Mouse (Mus musculus) splenic B cell, adult 2 months (primary cell): ENCODE measurements around the gene Foxc2.

ENCODE experiments used
- DNase-seq: peaks from one replicate; pipeline ENCODE4 v3.0.0-alpha.2; 2011; ENCODE audit warnings: low read depth, low spot score
- H3K27me3 ChIP-seq: 2 replicates; pipeline ENCODE4 v1.6.1; 2012; ENCODE audit warnings: mild to moderate bottlenecking, low read length, moderate library complexity, mixed read lengths; ENCODE audit not compliant: control insufficient read depth, poor library complexity, insufficient read depth, severe bottlenecking
- H3K36me3 ChIP-seq: 2 replicates; pipeline ENCODE4 v1.6.1; 2012; ENCODE audit warnings: mild to moderate bottlenecking, low read length, moderate library complexity, mixed read lengths; ENCODE audit not compliant: control insufficient read depth, poor library complexity, insufficient read depth, severe bottlenecking

Gene Foxc2

GRCm38 (mm10) chr8:121093496-121093895, 22.5 kb upstream of the Foxc2 start:
- DNase-seq = no peak
- Histone ChIP-seq H3K36me3 (peaks cover 2% of the 10 kb centered on the region; the same call in 1 of the 2 replicates), H3K27me3 (peaks cover 3% of the 10 kb centered on the region; the same call in 1 of the 2 replicates)

DNA sequence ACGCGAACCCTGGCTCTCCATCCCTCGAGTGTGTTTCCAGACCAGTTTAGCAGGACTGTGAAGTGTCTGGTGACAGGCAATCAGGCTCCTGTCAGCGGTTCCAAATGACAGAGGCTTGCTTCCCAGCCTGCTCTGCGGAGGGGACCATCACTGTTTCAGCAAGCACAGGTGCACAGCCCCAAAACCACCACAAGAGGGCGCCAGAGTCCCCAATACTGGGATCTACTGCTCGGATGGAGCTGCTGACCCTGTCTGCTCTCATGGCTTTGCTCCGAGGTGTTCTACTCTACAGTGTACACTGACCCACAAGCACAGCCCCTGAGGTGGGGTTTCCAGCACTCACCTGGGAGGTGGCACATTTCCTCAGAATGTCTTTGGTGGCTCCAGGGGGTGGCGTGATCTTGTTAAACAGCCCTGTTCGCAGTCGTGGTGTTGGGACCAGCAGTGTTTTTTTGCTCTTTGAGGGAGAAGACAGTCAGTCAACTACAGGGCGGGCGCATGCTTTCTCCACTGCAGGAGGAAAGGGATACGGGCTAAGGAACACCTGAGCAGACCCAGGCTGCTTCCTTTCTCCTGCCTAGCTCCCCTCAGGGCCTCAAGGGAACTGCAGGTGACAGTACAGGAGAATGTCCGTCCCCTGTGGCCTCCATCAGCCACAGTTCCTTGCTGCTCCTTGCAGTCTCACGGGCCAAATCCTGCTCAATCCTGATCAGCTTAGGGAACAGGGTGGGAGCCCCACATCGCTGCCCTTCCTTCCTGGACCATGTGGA, 11.7 kb upstream of the Foxc2 start:
- H3K36me3 ChIP-seq = peaks cover 2% of the 10 kb centered on the region; the same call in 1 of the 2 replicates
- H3K27me3 ChIP-seq = no peaks in the 10 kb centered on the region
- DNase-seq = peak; percentile 84

DNA sequence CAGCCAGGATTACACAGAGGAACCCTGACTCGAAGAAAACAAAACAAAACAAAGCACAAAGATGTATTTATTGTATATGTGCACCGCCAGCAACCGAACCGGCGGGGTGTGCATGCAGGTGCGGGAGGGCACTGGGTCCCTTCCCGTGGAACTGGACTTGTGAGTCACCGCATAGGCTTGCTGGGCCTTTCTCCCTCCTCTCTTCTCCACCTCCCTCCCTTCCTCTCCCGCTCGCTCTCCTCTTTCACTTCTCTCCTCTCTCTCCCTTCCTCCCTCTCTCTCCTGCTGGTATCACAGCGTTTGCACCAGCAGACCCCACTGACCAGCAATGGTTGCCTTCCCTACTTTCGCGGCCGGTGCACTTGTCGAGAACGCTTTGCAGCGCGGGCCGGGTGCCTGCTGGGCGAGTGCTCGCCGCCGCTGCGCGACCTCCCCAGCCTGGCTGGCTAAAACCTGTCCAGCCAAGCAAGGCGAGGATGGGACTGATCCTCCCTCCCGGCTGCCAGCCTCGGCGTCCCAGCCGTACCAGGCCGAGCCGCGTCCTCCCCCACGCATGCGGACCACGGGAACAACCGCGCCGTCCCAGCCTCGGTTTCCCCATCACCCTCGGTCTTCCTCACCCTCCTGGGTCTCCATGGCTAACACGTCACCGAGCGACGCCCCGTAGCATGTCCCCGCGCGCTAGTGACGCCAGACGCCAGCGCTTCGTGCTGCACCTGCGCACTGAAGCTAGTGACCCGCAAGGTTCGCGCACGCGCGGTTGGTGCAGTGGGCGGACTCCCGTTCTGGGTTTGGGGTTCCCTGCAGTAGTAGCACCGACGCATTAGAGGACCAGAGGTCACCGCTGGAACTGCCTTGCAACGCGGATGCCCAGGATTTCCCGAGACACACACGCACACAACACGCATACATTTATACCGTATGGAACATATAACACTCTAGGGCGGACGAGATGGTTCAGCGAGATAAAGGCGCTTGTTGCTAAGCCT, 8.0 kb upstream of the Foxc2 start, which contains the start of gene Mthfsd:
Gene Mthfsd (minus strand): TSS at position 725 of the 989 bp plus-strand sequence.
- peak; percentile 98 for DNase-seq
- no peaks in the 10 kb centered on the region for H3K27me3 ChIP-seq
- no peaks in the 10 kb centered on the region for H3K36me3 ChIP-seq

DNA sequence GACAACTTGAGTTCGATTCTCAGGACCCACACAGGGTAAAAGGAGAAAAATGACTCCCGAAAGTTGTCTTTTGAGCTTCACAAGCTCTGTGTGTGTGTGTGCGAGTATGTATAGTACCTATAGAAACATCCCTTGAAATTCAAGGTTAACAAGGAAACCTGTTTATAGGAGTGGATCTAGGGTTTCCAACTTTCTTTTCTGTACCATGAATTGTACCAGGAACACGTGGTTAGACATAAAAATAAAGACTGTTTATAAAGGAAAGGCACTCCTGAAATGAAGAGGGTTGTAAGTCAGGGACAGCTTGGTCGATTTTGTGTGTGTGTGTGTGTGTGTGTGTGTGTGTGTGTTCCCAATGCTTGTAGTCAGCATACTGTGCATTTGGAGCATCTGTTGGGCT, 7.3 kb upstream of the Foxc2 start:
- DNase-seq = no peak
- Histone ChIP-seq H3K36me3 (no peaks in the 10 kb centered on the region), H3K27me3 (no peaks in the 10 kb centered on the region)

DNA sequence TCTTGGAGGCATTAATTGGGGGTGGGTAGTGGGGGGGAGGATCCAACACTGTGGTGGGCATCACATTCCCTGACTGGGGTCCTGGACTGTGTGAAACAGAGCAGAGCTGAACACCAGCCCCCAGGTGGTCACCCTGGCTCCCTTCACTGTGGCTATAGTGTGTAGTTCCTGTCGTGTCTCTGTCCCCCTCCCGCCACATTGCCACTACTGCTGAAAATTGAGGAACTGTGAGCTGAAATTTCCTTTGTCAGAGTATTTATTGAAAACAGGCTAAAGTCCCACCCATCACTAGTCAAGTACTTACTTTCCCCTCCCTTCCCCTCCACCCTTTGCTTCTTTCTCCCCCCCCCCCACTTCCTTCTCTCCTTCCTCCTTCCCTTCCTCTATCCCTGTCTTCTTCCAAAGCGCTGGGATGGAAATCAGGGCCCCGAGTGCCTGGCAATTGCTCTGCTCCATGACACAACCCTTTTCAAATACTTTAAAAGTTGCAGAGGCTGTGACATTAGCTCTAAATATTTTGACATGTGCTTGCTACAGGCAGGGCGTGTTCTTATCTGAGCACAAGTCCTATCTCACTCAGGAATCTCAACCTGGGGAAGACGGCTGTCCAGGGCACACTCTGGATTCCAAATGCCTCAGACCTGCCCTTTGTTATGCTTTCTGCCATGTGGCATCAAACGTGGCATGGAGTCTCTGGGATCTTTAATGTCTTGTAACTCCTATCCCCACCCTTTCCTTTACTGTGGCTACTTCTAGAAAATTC, 4.6 kb upstream of the Foxc2 start:
- Histone ChIP-seq H3K36me3 (no peaks in the 10 kb centered on the region), H3K27me3 (peaks cover 1% of the 10 kb centered on the region; the same call in 1 of the 2 replicates)
- DNase-seq = peak; percentile 73

GRCm38 (mm10) chr8:121113261-121113660, 2.7 kb upstream of the Foxc2 start:
- Histone ChIP-seq H3K27me3 (peaks cover 3% of the 10 kb centered on the region; the same call in 1 of the 2 replicates), H3K36me3 (no peaks in the 10 kb centered on the region)
- DNase-seq = peak; percentile 96

- Histone ChIP-seq H3K36me3 (no peaks in the 10 kb centered on the region), H3K27me3 (peaks cover 3% of the 10 kb centered on the region; the same call in 1 of the 2 replicates)
- DNase-seq = no peak
Observed at GRCm38 (mm10) chr8:121115136-121115535, 835 bp upstream of the Foxc2 start.

GRCm38 (mm10) chr8:121116591-121117185, 717 bp downstream of the Foxc2 start:
- peak; percentile 47 for DNase-seq
- Histone ChIP-seq H3K36me3 (no peaks in the 10 kb centered on the region), H3K27me3 (peaks cover 3% of the 10 kb centered on the region; the same call in 1 of the 2 replicates)

DNA sequence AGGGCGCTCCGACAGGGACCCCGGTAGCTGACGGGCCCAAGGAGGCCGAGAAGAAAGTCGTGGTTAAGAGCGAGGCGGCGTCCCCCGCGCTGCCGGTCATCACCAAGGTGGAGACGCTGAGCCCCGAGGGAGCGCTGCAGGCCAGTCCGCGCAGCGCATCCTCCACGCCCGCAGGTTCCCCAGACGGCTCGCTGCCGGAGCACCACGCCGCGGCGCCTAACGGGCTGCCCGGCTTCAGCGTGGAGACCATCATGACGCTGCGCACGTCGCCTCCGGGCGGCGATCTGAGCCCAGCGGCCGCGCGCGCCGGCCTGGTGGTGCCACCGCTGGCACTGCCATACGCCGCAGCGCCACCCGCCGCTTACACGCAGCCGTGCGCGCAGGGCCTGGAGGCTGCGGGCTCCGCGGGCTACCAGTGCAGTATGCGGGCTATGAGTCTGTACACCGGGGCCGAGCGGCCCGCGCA, 1.2 kb downstream of the Foxc2 start:
- peak; percentile 37 for DNase-seq
- Histone ChIP-seq H3K27me3 (peaks cover 3% of the 10 kb centered on the region; the same call in 1 of the 2 replicates), H3K36me3 (no peaks in the 10 kb centered on the region)

DNA sequence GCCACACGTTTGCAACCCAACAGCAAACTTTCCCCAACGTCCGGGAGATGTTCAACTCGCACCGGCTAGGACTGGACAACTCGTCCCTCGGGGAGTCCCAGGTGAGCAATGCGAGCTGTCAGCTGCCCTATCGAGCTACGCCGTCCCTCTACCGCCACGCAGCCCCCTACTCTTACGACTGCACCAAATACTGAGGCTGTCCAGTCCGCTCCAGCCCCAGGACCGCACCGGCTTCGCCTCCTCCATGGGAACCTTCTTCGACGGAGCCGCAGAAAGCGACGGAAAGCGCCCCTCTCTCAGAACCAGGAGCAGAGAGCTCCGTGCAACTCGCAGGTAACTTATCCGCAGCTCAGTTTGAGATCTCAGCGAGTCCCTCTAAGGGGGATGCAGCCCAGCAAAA, 1.9 kb downstream of the Foxc2 start:
- Histone ChIP-seq H3K36me3 (no peaks in the 10 kb centered on the region), H3K27me3 (peaks cover 3% of the 10 kb centered on the region; the same call in 1 of the 2 replicates)
- DNase-seq = peak; percentile 22

DNA sequence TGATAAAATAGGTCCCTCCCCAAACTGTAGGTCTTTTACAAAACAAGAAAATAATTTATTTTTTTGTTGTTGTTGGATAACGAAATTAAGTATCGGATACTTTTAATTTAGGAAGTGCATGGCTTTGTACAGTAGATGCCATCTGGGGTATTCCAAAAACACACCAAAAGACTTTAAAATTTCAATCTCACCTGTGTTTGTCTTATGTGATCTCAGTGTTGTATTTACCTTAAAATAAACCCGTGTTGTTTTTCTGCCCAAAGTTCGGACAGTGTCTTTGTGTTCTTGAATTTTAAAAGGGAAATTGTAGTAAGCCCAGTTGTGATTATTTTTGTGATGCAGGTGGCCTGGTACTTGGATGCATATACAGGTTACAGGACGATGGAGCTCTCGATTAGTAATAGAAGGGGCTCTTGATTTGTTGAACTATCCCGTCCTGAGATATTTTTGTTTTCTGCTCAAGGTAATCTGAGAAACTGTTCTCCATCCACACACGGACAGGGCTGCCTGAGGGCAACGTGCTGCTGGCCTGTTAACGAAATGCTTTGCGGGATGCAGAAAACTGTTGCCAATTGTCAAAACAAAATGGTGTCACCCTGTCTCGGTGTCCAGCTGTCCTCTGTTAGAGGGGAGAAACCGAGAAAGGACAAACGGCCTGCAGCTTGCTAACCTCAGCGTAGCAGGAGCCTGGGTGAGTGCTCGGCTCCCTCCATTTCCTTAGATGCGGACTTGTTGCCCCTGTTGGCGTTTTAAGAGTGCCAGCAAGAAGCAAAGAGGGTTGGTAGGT, 2.9 kb downstream of the Foxc2 start:
- H3K36me3 ChIP-seq = no peaks in the 10 kb centered on the region
- DNase-seq = no peak
- peaks cover 3% of the 10 kb centered on the region; the same call in 1 of the 2 replicates for H3K27me3 ChIP-seq

GRCm38 (mm10) chr8:121119635-121120455, 3.9 kb downstream of the Foxc2 start:
- peaks cover 3% of the 10 kb centered on the region; the same call in 1 of the 2 replicates for H3K27me3 ChIP-seq
- no peak for DNase-seq
- no peaks in the 10 kb centered on the region for H3K36me3 ChIP-seq
